Mouse (Mus musculus) embryo, embryonic 11 days (tissue): ENCODE data around the gene Tox3.

Experiments
- DNase-seq: peaks from one replicate; pipeline ENCODE4 v3.0.0-alpha.2; 2015

The Tox3 gene

GRCm38 (mm10) chr8:90224172-90224571 lies 124.0 kb downstream of the Tox3 start:
- no peak for DNase-seq

- DNase-seq = peak; percentile 14
These were observed 138.8 kb downstream of the Tox3 start for GRCm38 (mm10) chr8:90209105-90210037.
